Mouse (Mus musculus): Measurements from ENCODE around the gene Tnk2.

The Tnk2 gene

DNA sequence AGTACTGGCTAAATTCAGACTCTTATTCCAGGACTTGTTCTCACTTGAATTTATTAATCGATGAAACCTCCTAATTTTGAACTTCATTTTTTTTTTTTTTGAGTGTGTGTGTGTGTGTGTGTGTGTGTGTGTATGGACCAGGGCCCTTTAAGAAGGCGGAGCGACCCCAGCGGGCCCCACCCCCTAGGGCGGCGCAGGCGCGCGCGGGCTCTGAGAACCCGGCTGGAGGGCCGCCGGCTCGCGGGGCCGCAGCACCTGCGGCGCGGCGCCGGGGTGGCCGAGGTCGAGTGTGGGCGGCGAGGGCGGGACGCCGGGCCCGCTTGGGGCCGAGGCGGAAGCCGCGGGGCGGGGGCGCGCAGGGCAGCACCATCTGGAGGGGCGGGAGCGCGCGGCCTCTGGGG, at the start of gene Tnk2:
Tnk2 (plus strand) TSS at position 214 of the 401 bp plus-strand sequence.
- DNase-seq = peak; percentile 89

DNA sequence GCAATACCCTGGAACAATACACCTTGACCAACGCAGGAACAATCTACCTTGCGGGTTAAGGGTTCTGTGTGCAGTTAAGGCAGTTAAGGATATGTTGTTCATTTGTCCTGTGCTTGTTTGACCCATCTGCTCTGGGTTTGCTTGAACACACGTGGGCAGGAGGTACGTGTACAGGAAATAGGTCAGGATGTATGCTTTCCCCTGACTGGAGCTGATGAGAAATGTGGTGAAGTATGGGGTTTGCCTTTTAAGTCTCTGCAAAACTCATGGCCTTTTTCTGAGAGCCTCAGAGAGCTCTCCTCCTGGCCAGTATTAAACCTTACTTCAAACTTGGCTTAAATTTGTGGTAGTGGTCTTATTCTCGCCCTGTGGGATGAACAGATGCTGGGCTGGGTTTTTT, 49.8 kb upstream of the Tnk2 start:
- DNase-seq = no peak

DNA sequence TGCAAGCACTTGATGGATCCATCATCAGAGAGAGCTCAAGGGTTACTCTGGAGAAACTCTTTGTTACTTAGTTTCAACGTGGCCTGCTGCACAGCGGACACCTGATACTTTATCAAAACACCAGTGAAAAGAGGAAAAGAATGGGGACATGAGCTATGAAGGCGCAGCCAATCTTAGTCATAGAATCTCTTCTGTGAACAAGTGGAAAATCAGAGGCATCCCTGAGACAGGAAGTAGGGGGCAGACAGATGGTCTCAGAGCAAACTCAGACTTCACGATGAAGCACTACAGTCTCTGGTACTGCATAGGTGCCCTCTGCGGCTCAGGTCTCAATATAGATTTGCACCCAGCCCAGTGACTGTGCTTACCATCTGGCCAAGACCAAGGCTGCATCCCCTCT, 49.0 kb upstream of the Tnk2 start:
- DNase-seq = no peak

DNA sequence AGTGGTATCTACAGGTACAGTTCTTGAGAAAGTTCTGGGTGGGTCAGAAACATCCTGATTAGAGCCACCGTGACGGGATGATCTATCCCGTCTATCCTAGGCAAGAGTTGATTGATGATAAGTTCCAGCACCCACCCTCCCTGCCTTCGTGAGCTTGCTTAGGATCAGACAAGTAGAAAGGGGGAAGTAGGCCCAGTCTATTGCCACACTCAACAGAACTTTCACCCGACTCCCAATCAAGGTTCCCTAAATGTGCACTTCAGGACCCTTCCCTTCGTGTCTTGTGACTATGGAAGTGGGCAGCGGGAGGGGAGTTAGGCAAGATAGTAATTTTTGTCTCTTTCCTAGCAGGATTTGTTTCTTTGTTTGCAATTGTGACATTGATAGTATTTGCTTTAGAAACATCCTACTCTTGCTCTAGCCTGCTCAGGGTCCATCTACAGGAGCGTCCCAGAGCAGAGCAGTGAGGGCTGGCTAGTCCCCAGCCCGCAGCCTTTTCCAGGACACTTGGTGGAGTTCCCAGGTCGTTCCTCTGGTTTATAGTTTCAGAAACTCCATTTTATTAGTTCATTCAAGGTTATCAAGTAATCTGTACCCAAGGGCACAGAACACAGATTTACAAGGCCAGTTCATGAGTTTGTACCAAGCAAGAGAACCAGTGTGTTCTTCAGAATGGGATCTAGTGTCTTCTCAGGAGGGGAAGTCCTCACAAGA, 48.4 kb upstream of the Tnk2 start:
- no peak for DNase-seq

DNA sequence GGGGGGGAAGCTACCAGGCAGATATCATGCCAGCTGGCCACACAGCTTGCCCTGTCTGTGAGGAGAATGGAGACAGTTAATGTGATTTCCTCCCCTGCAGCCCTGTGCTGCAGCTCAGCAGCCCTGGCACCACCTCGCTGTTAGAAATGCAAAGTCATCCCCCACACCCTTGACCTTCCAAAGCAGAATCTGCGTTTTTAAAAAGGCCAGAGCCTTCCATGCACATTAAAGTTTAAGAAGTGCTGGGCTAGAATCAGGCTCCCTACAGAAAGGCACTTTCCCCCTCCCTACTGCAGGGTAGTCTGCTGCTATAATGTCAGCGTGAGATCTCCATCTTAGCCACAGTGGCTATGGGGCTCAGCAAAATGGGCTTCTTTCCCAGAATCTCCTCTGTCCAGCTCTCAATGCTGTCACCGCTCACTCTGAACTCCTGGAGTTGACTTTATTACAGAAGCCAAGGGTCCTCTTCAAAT, 45.7 kb upstream of the Tnk2 start:
- DNase-seq = no peak

DNA sequence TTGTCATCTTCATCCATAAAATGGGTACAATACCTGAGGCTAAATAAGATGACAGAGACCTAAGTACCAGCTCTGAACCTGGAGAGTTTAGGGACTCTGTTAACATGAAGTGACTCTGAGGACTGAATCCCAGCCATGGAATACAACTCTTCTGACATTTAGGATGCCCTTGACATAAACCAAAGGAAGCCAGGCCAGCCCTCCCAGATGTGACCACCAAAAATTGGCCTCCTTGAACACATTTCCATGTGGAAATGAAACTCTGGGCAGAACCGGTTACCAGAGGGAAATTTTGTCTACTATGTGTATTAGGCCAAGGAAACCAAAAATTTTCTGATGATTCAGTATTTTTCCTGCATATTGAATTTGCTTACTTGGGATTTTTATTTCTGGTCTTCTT, 44.5 kb upstream of the Tnk2 start:
- no peak for DNase-seq

DNA sequence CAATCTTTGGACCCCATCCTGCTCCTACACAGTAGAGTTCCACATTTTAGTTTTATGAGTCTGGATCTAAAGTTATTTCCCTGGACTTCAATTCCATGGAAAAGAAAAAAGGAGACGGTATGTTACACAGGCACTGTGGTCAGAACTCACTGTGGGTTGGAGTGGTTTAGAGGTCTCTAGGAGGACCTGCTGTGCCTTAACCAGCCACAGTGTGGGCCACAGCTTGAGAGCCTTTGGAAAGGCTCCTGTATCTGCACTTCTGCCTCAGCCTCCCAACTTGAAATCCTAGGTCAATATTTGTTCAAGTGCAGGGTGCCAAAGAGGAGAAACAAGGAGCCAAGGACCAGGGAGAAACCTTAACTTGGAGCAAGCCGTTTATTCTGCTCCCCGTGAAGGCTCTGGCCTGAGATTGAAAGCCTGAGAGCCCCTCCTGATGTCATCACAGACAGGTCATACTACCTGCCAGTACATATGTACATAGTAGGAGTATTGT, 41.4 kb upstream of the Tnk2 start:
- no peak for DNase-seq

DNA sequence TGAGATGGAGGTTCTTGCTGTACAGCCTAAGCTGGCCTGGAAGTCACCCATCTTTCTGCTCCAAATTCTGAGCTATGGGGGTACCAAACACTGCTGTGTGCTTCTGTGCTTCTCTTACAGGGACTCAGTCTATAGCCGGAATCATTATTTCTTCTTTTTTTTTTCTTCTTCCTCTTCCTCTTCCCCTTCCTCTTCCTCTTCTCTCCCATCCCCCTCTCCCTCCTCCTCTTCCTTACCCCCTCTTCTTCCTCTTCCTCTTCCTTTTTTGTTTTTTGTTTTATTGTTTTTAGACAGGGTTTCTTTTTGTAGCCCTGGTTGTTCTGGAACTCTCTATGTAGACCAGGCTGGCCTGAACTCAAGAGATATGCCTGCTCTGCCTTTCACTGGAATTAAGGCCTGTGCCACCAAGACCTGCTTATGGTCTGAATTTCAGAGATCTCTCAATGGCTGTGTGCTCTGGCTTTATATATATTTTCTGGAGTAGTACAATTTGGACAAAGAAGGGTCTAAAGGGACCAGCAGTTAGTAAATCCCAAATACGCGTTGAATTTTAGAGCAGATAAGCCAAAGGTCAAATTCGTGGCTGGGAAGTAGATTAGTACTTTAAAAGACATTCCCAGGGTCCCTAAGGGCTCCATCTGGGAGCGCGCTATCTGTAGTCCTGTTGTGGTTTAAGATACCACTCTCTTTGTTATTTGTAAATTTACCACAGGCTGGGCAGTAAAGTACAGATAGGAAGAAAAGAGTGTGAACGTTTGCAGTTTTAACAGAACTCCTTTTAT, 35.9 kb upstream of the Tnk2 start:
- DNase-seq = no peak

DNA sequence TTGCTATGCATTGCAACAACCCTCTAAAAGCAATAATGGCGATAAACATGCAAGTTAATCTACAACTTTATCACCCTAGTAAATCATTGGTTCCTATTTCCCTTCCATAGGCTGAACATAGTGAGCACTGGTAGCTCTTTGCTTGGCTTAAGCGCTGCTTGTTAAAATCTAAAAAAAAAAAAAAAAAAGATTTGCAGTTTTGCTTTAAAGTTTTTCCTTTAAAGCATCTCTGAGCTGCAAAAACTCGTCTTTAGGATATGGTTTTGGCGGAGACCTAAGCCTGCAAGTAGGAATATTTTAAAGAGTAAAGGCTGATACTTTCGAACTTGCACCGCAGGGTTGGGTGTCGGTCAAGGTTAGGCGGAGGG, 35.3 kb upstream of the Tnk2 start:
- DNase-seq = no peak

DNA sequence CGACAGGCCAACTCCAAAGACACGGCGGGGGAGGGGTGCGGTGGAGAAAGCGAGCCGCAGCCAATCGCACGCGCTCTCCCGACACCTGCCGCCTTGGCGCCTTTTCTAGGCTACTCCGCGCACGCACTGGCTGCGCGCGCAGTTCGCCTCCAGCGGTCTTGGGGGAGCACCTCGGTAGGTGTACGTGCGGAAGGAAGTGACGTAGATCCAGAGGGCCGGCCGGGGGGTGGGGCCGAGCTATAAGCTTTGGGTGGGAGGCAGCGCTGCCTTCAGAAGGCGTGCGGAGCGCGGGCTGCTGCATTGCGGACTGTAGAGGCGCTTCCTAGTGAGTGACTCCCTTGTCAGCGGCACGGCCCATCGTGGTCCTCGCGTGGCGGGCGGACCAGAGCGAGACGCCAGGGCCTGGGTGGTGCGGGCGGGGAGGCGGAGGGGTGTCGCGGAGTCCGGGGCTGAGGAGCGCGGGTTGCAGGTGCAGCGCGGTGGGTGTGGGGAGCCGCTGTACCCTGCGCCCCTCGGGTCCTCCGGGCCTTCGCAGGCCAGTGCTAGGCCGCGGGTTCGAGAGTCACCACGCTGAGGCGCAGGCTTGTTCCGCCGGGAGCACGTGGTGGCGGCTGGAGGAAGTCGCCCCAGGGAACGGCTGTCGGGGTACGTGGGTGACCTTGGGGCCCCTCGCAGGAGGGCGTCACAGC, 34.8 kb upstream of the Tnk2 start, which contains the start of gene Tfrc:
Tfrc (plus strand) TSS at position 209 of the 689 bp plus-strand sequence.
- peak; percentile 95 for DNase-seq

DNA sequence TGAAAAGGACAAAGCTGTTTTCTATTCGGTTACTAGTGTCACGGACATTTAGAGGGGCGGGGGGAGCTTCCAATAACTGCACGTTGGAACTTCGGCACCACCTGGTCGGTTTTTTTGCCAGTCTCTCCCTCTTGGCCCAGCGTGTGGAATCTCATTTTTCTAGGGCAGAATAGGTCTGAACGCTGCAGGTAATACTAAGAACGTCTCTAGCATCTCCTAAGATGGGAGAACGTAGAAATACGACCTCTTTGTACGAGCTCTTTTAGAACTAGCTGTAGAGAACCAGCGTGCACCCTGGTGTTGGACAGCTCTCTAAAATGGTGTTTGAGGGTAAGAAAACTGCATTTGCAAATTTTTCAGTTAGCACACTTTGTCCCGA, 34.3 kb upstream of the Tnk2 start:
- DNase-seq = no peak

DNA sequence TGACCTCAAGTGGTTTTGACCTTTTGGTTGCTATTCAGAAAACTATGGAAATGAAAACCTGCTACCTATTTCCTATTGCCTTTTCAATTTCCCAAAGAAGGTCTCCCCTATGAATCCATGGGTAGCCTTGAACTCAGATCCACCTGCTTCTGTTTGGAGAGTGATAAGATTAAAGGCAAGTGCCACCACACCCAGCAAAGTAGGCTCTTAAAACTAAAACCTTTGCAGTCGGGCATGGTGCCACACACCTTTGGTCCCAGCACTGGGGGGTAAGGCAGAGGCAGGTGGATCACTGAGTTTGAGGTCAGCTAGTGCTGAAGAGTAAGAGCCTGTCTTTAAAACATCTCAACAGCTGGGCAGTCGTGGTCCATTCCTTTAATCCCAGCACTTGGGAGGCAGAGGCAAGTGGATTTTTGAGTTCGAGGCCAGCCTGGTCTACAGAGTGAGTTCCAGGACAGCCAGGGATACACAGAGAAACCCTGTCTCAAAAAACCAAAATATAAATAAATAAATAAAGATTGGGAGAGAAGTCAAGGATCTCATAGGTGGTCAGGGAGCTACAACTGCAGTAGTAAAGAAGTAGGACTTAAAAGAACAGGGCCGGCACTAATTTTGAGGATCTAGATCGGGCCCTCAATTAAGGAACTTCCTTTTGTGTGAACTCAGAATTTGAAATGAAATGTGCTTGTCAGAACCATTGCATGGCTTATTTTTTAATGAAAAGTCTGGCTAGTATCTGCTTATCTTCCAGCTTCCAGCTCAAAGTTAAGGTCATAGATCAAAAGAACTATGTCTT, 33.0 kb upstream of the Tnk2 start:
- no peak for DNase-seq

DNA sequence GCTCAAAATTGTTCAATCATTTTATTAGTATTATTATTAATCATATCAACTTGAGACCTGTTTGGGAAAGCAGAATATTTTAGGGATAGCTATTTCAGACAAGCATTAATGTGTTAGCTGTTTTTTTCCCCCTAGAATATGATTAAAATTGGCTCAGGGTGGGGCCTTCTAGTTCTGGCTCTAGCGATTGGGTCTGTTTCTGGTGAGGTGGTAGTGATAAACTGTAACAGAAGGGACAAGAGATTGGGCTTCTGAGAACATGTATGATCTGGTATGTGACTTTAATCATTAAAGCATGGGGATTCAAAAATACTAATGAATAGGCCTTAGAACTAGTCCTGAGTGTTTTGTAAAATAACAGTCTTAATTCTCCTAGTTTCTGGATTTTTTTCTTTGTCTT, 31.6 kb upstream of the Tnk2 start:
- DNase-seq = no peak

DNA sequence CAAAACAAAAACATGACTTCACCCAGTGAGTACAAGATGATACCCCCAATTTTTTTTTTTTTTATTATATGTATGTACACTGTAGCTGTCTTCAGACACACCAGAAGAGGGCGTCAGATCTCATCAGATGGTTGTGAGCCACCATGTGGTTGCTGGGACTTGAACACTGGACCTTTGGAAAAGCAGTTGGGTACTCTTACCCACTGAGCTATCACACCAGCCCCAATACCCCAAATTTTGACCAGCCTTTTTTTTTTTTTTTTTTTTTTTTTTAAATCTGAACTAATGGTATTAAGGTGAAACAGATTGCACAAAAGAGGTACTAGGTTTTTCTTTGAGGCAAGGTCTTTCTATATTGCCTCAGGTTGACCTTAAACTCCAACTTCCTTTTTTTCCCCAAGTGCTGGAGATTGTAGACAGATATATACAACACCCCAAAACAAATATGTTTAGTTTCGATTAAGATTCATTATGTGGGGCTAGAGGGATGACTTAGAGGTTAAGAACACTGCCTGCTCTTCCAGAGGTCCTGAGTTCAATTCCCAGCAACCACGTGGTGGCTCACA, 30.3 kb upstream of the Tnk2 start:
- DNase-seq = no peak

DNA sequence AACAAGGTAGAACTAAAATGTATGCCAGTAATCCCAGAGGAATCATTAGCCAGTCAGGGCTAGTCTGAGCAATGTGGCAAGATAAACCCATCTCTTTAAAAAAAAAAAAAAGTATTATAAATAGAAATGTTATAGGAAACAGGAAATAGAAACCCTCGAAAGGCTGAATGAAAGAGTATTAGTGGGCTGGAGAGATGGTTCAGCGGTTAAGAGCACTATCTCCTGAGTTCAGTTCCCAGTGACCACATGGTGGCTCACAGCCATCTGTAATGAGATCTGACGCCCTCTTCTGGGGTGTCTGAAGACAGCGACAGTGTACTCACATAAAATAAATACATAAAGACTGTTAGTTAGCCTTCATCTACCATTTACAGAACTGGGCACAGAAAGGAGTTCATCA, 29.6 kb upstream of the Tnk2 start:
- no peak for DNase-seq

DNA sequence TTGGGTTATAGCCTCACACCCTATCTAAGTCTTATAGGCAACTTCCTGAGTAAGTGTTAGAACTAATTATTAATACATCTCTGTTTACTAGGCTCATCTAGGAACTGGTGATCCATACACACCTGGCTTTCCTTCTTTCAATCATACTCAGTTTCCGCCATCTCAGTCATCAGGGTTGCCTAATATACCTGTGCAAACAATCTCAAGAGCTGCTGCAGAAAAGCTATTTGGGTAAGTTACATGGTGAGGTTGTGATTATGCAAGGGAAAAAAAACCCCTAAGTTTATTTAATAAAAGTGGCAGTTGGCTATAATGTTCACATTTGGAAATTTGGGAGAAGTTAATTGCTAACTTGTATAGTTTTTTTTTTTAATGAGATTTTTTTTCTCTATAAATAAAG, 24.7 kb upstream of the Tnk2 start:
- no peak for DNase-seq

DNA sequence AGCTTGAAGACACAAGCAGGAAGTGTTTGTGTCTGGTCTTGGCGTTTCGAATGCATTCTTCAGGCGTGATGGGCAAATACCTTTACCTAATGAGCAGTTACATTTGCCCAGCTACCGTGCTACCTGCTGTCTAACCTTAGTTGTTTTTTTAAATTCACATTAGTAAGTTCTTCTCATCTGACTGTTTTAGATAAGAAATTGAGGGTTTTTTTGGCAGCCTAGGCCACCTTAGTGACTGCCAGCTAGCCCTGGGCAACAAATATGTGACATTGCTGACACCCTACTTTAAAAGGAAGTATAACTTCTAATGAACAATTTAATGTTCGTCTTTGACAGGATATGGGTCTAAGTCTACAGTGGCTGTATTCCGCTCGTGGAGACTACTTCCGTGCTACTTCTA, 15.5 kb upstream of the Tnk2 start:
- no peak for DNase-seq

DNA sequence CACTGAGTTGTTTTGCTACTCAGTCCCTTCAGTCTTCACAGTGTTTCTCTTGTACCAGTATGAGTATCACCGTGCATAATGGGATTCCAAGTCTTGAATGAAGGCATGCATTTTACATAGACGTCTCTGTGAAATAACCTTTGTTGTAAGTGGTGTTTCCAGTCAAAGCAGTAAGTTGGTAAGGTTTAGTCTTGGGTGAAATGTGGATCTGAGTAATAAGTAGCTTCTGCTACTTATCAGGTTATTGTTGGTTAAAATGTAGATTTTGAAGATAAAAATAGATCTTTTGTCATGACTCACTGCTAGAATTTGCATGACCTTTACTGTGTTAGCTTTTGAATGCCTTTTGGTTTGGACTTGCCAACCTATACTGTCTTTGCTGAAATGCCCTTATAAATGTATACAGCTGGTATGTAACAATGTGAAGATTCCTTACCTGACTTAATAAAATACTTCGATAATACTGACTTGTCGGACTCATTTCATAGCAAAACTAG, 11.3 kb upstream of the Tnk2 start:
- no peak for DNase-seq

DNA sequence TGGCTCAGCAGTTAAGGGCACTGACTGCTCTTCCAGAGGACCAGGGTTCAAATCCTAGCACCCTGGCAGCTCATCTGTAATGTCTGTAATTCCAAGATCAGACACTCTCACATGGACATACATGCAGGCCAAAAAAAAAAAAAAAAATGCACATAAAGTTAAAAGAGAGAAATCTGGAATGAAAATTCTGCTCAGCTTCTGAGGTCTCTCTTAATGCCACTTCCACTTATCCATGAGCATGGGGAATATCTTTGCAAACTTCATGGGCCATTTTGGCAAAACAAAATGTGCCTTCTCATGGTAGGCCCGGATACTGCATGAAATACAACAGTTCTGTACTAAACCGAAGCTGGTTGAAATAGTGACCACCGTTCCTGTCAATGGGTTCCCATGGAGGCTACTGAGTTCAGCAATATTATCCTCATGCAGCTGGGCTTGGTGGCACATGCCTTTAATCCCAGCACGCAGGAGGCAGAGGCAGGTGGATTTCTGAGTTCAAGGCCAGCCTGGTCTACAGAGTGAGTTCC, 10.1 kb upstream of the Tnk2 start:
- no peak for DNase-seq

DNA sequence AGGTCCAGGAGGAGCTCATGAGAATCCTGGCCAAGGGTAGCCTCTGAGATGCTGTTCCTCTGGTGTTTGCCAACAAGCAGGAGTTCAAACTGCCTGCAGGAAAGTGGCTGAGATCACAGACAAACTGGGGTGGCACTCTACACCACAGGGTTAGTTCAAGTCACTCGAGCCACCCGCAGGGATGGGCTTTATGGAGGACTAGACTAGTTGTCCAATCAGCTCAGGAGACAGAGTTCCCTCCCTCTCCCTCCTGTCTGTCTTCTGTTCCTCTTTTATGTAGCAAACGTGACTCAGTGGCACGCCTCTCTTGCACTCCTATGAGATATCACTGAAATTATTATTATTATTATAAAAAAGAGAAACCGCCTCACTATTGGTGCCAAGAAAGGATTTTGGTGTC, 9.5 kb upstream of the Tnk2 start:
- no peak for DNase-seq

DNA sequence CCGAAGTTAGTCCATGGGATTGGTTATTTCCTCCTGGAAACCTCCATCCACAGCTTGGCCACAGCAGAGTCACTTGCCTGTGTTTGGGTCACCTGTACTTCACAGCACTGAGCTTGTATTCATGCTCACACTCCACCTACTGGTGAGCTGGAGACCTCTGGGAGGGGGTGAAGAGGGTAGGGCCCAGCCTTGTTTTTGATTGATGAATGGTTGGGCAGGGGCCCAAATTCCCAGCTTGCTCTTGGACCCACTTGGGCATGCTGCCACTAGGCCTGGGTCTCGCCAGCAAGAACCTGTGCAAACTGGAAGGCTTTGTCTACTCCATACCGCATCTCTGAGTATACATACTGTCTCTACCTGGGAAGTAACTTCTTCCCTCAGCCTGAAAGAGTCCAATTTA, 8.4 kb upstream of the Tnk2 start:
- DNase-seq = no peak

DNA sequence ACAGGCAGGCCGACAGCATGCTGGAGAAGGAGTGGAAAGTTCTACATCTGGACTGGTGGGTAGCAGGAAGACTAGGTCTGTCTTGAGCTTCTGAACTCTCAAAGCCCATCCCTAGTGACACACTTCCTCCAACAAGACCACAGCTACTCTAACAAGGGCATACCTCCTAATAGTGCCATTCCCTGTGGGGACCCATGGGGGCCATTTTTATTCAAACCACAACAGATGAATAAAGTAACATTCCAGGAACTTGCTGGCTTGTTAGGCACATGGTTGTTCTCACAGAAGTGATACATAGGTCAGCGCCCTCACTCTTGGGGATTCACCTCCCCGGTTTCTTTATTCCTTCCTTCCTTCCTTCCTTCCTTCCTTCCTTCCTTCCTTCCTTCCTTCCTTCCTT, 7.3 kb upstream of the Tnk2 start:
- no peak for DNase-seq

Data from lung, postnatal 14 days (tissue).